In the genomic region with DNA sequence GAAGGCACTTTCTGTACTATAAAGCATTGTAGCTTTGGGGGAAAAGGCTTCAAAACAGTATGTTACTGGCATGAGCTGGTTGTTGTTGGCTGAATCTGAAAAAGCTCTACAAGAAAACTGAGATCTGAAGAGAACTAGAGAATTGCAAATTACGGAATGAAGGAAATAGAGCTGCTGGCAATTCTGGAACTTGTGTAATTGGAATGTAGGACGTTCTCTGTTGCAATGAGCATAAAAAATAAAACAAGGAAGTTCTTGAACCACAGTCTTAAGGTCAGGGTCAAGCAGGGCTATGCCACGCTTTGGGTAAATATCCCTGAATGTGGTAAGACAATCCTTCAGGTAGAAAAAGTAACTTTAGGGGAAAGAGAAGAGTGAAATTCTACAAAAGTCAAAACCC, we compare ENCODE assay signal across 25 mouse cellular contexts.
DNase-seq lines count a peak whose midpoint lies in the region; ATAC-seq and TF ChIP-seq lines count a peak whose summit lies in the region.
"Had no signal": no experiment of that assay in that cellular context is flagged by ENCODE, and none has a peak within 500 bp of the region (broad histone marks: within the 10 kb centered on the region; RNA-seq: fewer than 3 reads in every experiment).

No protein-coding gene starts in this region.

- TF ChIP-seq CTCF in lung, postnatal 0 days (IDR thresholded peaks at IDR 0.05), result no peak

- no peaks in the 10 kb centered on the region for H3K36me3 ChIP-seq in lung, postnatal 0 days (ENCODE audit: insufficient read depth, low read length)
- H3K36me3 ChIP-seq: embryonic facial prominence, embryonic 10.5 days; embryonic facial prominence, embryonic 13.5 days; forebrain, embryonic 10.5 days; hindbrain, embryonic 12.5 days; hindbrain, embryonic 15.5 days had no signal

- H3K9me3 ChIP-seq in lung, postnatal 0 days (ENCODE audit: low read length), result no peaks in the 10 kb centered on the region
- H3K9me3 ChIP-seq: embryonic facial prominence, embryonic 10.5 days; embryonic facial prominence, embryonic 13.5 days; forebrain, embryonic 10.5 days; forebrain, embryonic 13.5 days; hindbrain, embryonic 12.5 days; hindbrain, embryonic 15.5 days had no signal

- peak; percentile 74 for TF ChIP-seq EP300 in lung, postnatal 0 days (IDR thresholded peaks at IDR 0.05)

- WGBS in lung, postnatal 0 days, result 34% methylated on average over 3 of the region's 3 CpGs

- H3K4me3 ChIP-seq in lung, postnatal 0 days (ENCODE audit: low read depth, low read length), result no peak overlapping the region
- H3K4me3 ChIP-seq: embryonic facial prominence, embryonic 10.5 days; embryonic facial prominence, embryonic 13.5 days; erythroblast, embryonic 14.5 days; forebrain, embryonic 10.5 days; forebrain, embryonic 13.5 days; heart, adult 2 months; hindbrain, embryonic 12.5 days; hindbrain, embryonic 15.5 days had no signal

- H3K4me1 ChIP-seq in lung, postnatal 0 days (ENCODE audit: insufficient read depth, low read depth, low read length), result no peaks in the 10 kb centered on the region
- H3K4me1 ChIP-seq: embryonic facial prominence, embryonic 10.5 days; embryonic facial prominence, embryonic 13.5 days; forebrain, embryonic 10.5 days; forebrain, embryonic 13.5 days; hindbrain, embryonic 12.5 days; hindbrain, embryonic 15.5 days had no signal

- peak; percentile 80 for ATAC-seq in lung, postnatal 0 days
- ATAC-seq: CD4-positive, CD25-positive, alpha-beta regulatory T cell, adult 4 months; forebrain, embryonic 13.5 days; forebrain, embryonic 16.5 days had no signal

- H3K9ac ChIP-seq in lung, postnatal 0 days (replicated peaks; ENCODE audit: low read depth), result no peak overlapping the region
- H3K9ac ChIP-seq: embryonic facial prominence, embryonic 13.5 days; forebrain, embryonic 13.5 days; hindbrain, embryonic 12.5 days; hindbrain, embryonic 15.5 days had no signal

- no peak overlapping the region for H3K27ac ChIP-seq in lung, postnatal 0 days (ENCODE audit: low read length)
- H3K27ac ChIP-seq: embryonic facial prominence, embryonic 10.5 days; embryonic facial prominence, embryonic 13.5 days; forebrain, embryonic 10.5 days; forebrain, embryonic 13.5 days; heart, adult 2 months; hindbrain, embryonic 12.5 days; hindbrain, embryonic 15.5 days had no signal

- H3K27me3 ChIP-seq in lung, postnatal 0 days (replicated peaks; ENCODE audit: insufficient read depth, low read length), result no peaks in the 10 kb centered on the region
- H3K27me3 ChIP-seq: embryonic facial prominence, embryonic 13.5 days; forebrain, embryonic 13.5 days; hindbrain, embryonic 12.5 days; hindbrain, embryonic 15.5 days had no signal

- no peak overlapping the region for H3K4me2 ChIP-seq in lung, postnatal 0 days (replicated peaks; ENCODE audit: low read depth, low read length)
- H3K4me2 ChIP-seq: embryonic facial prominence, embryonic 13.5 days; forebrain, embryonic 13.5 days; heart, embryonic 11.5 days; hindbrain, embryonic 12.5 days; hindbrain, embryonic 15.5 days had no signal

- peak; percentile 82 for DNase-seq in lung, postnatal 0 days (ENCODE audit: low spot score)
- no peak for DNase-seq in lung, postnatal 4 days
- DNase-seq in gonadal fat pad, adult 2 months (ENCODE audit: low read depth), result peak; percentile 75
- DNase-seq in lung, postnatal 25 days (ENCODE audit: low spot score), result peak; percentile 31
- no peak for DNase-seq in kidney, adult 18-20 months
- DNase-seq in retina, postnatal 1 day, result no peak
- DNase-seq: adrenal gland, adult 2 months; adrenal gland, postnatal 14 days; cerebellum, adult 11-12 months; cerebellum, adult 8-10 months; cerebellum, postnatal 10 days; cerebellum, postnatal 36 days; embryo, embryonic 11 days; gastrocnemius, postnatal 25 days; heart, adult 2 months had no signal

Comparison
In these comparisons a context has a peak if more than half of its experiments do, and no peak if none do; other contexts are left out.
1. DNase-seq: peak in lung, postnatal 0 days (single experiment), gonadal fat pad, adult 2 months (single experiment) and lung, postnatal 25 days (single experiment); none in lung, postnatal 4 days (0 of 2), kidney, adult 18-20 months (single experiment) and retina, postnatal 1 day (single experiment).